Mouse (Mus musculus): ENCODE measurements around the gene Nr1h3. TPM values are rescaled to one million over a fixed set of nuclear protein-coding genes. Genes with fewer than 3 reads are reported as not detected.

The Nr1h3 gene
- polyA plus RNA-seq, 1 experiment from 2014 or later: 1.2 TPM

DNA sequence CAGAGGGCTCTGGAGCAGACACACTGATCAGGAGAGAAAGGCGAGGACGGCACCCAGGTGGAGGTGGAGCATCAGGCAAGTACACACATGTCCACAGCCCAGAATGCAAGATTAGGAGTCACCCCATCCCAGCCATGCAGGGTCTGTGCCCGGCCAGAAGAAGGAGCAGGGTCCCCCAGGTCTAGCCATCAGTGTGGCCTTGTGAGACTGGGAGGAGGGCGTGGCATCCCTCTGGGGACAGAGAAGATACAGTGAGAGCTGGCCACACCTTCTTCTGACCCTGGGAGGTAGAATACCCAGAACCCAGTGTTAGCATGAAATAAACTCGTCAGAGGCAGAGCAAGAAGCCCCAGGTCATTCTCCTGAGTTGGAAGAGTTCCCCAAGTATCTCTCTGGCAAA lies 63.3 kb downstream of the Nr1h3 start:
- Histone ChIP-seq H3K27me3 (ENCODE audit: control insufficient read depth, insufficient read depth, low read length) (no peaks in the 10 kb centered on the region), H3K4me2 (replicated peaks; ENCODE audit: low read depth, low read length) (no peak overlapping the region), H3K4me3 (ENCODE audit: low read depth, low read length) (no peak overlapping the region), H3K4me1 (replicated peaks; ENCODE audit: control insufficient read depth, insufficient read depth, low read length) (no peaks in the 10 kb centered on the region), H3K27ac (ENCODE audit: low read depth, low read length) (no peak overlapping the region), H3K9me3 (ENCODE audit: control insufficient read depth, low read length) (no peaks in the 10 kb centered on the region), H3K9ac (ENCODE audit: low read depth, low read length) (no peak overlapping the region), H3K36me3 (ENCODE audit: control insufficient read depth, insufficient read depth, low read length) (no peaks in the 10 kb centered on the region)
- no peak for ATAC-seq (ENCODE audit: low FRiP score)
- 73% methylated on average over 5 of the region's 5 CpGs for WGBS
- DNase-seq (ENCODE audit: low spot score): no peak

DNA sequence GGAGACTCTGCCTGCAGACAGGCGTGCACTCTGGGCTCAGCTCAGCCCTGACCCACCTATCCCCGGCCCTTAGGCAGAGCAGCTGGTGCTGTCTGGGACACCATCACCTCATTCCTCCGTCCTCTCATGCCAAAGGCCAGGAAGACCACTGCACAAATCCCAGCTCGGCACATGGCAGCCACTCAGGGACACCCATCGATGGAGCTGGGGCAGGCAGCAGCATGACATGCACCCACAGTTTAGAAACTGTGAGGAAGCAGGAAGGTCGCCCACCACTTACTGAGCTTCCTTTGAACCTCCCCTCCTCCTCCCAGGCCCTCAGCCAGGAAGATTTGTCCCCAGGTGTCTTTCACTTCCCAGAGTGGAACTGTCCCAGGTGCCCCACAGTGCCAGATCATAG lies 65.2 kb downstream of the Nr1h3 start:
- 85% methylated on average over 6 of the region's 6 CpGs for WGBS
- Histone ChIP-seq H3K9me3 (ENCODE audit: control insufficient read depth, low read length) (no peaks in the 10 kb centered on the region), H3K9ac (ENCODE audit: low read depth, low read length) (no peak overlapping the region), H3K4me2 (replicated peaks; ENCODE audit: low read depth, low read length) (no peak overlapping the region), H3K4me1 (replicated peaks; ENCODE audit: control insufficient read depth, insufficient read depth, low read length) (no peaks in the 10 kb centered on the region), H3K36me3 (ENCODE audit: control insufficient read depth, insufficient read depth, low read length) (no peaks in the 10 kb centered on the region), H3K27me3 (ENCODE audit: control insufficient read depth, insufficient read depth, low read length) (no peaks in the 10 kb centered on the region), H3K4me3 (ENCODE audit: low read depth, low read length) (no peak overlapping the region), H3K27ac (ENCODE audit: low read depth, low read length) (no peak overlapping the region)
- no peak for ATAC-seq (ENCODE audit: low FRiP score)
- DNase-seq (ENCODE audit: low spot score): no peak

DNA sequence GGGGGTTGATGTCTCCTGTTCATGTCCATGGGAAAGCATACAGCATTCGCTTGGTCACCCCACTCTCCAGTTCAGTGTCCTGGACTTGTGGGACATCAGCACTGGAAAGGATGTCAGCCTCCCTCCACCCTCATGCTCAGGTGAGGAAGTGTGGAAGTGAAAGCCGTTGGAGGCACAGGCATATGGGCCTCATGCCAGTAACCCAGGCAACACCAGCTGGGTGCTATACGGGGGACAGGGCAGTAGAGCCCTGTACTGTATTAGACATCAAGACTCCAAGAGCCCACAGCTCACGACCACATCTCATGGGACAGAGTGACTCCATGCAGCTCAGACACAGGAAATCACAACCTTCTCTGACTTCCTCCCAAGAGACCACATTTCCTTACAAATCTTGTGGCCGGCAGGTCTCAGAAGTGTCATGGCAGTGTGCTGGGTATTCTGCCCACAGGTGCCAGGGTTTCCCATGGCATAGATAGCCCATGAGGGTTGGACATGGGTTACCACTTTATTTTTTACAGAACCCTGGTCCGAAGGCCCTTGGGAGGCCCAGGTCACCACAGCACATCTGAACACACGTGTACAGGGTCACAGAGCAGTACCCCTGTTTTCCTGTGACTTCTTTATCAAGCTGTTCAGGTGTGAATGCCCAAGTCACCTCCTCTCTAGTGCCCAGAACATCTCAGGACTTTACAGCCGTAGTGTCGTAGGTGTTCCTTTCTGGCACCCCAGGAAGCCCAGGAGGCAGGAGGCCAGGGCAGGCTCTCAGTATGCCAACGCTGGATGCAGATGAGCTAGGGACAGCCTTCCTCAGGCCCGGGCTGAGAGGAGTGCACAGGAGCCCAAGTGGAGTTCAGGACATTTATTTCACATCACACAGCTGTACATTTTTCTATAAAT lies 65.9 kb downstream of the Nr1h3 start:
- Histone ChIP-seq H3K27ac (ENCODE audit: low read depth, low read length) (no peak overlapping the region), H3K4me3 (ENCODE audit: low read depth, low read length) (no peak overlapping the region), H3K36me3 (ENCODE audit: control insufficient read depth, insufficient read depth, low read length) (no peaks in the 10 kb centered on the region), H3K4me2 (replicated peaks; ENCODE audit: low read depth, low read length) (no peak overlapping the region), H3K4me1 (replicated peaks; ENCODE audit: control insufficient read depth, insufficient read depth, low read length) (no peaks in the 10 kb centered on the region), H3K9ac (ENCODE audit: low read depth, low read length) (no peak overlapping the region), H3K27me3 (ENCODE audit: control insufficient read depth, insufficient read depth, low read length) (no peaks in the 10 kb centered on the region), H3K9me3 (ENCODE audit: control insufficient read depth, low read length) (no peaks in the 10 kb centered on the region)
- ATAC-seq (ENCODE audit: low FRiP score): no peak
- DNase-seq (ENCODE audit: low spot score): no peak
- WGBS: 84% methylated on average over 11 of the region's 11 CpGs

Other genes with a start within 250 kb of the Nr1h3 start
- 0.60 and 1.4 TPM in 2 replicates for gene Rapsn, start 167.2 kb downstream of the Nr1h3 start, polyA plus RNA-seq (2014; fragmentation: Nextera tagmentation; extraction: Ambion mirVana)
- gene Psmc3, start 148.8 kb downstream of the Nr1h3 start, polyA plus RNA-seq (2014; fragmentation: Nextera tagmentation; extraction: Ambion mirVana): 376 and 394 TPM in 2 replicates
- 16.4 and 17.9 TPM in 2 replicates for gene Slc39a13, start 132.4 kb downstream of the Nr1h3 start, polyA plus RNA-seq (2014; fragmentation: Nextera tagmentation; extraction: Ambion mirVana)
- 2.6 and 3.0 TPM in 2 replicates for gene Spi1, start 120.4 kb downstream of the Nr1h3 start, polyA plus RNA-seq (2014; fragmentation: Nextera tagmentation; extraction: Ambion mirVana)
- gene Mybpc3, start 84.7 kb downstream of the Nr1h3 start, polyA plus RNA-seq (2014; fragmentation: Nextera tagmentation; extraction: Ambion mirVana): not detected in 2 replicates
- 18.6 and 23.7 TPM in 2 replicates for gene Madd, start 19.0 kb downstream of the Nr1h3 start, polyA plus RNA-seq (2014; fragmentation: Nextera tagmentation; extraction: Ambion mirVana)
- 35.6 and 38.6 TPM in 2 replicates for gene Acp2, start 51 bp upstream of the Nr1h3 start, polyA plus RNA-seq (2014; fragmentation: Nextera tagmentation; extraction: Ambion mirVana)
- gene Ddb2, start 34.1 kb upstream of the Nr1h3 start, polyA plus RNA-seq (2014; fragmentation: Nextera tagmentation; extraction: Ambion mirVana): 6.2 and 8.6 TPM in 2 replicates
- gene Pacsin3, start 53.1 kb upstream of the Nr1h3 start, polyA plus RNA-seq (2014; fragmentation: Nextera tagmentation; extraction: Ambion mirVana): 16.4 and 17.3 TPM in 2 replicates
- gene Arfgap2, start 62.1 kb upstream of the Nr1h3 start, polyA plus RNA-seq (2014; fragmentation: Nextera tagmentation; extraction: Ambion mirVana): 66.1 and 78.9 TPM in 2 replicates
- gene 1110051M20Rik, start 241.9 kb upstream of the Nr1h3 start, polyA plus RNA-seq (2014; fragmentation: Nextera tagmentation; extraction: Ambion mirVana): 102 and 104 TPM in 2 replicates